Mouse (Mus musculus) lung, adult 18-20 months (tissue): ENCODE data around the gene Tnfrsf8.

Source experiments
- DNase-seq, 2 experiments: peaks; one replicate each; pipeline ENCODE4 v3.0.0; 2022; ENCODE audit warnings: mixed read lengths in 2 of 2

Tnfrsf8 gene

DNA sequence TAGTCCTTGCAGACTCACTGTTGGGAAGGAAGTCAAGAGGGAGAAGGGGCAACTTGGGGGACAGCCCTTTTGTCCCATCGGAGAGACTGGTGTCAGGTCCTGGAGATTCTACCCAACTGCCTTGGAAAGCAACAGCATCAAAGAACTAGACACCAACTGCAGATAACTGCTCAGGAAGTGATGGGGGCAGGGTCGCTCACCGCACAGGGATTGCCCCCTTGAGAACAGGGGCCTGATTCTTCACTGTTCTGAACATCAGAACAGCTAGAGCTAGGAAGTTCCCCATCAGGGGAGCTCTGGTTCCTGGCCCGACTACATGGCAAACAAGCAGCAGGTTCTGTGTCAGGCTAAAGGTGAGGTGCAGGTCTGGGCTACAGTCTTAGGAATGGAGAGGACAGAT lies 48.5 kb downstream of the Tnfrsf8 start:
- DNase-seq = no peak

- DNase-seq = no peak
Observed at GRCm38 (mm10) chr4:145264761-145265160, 50.2 kb downstream of the Tnfrsf8 start.

DNA sequence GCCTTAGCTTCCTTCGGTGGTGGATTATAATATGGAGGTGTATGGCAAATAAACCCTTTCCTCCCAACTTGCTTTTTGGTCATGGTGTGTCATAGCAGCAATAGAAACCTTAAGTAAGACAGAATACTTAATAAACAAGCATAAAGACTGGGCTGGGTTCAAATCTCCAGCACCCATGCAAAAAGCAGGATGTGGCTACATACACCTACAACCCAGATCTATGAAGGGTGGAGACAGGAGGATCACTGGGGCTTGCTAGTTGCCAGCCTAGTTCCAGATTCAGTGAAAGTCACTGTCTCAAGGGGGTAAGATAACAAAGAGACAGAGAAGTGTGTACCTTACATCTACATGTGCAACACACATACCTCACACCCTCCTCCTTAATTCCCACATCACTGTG lies 51.4 kb downstream of the Tnfrsf8 start:
- DNase-seq = no peak

GRCm38 (mm10) chr4:145260802-145261201 lies 54.2 kb downstream of the Tnfrsf8 start:
- no peak for DNase-seq

- no peak for DNase-seq
Observed at GRCm38 (mm10) chr4:145257751-145258434, 57.1 kb downstream of the Tnfrsf8 start.

DNA sequence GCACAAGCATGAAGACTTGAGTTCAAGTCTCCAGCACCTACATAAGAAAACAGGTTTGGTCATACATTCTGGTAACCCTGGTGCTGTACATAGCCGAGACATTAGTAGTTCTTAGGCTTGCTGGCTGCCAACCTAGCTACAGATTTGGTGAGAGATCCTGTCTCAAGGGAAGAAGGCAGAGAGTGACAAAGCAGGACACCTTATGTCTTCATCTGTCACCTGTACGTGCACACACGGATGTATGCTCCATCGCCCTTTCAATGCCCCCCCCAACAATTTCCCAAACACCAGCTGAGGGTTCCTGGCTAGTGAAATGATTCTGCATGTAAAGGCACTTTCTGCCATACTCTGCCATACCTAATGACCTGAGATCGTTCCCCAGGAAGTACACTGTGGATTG lies 58.8 kb downstream of the Tnfrsf8 start:
- DNase-seq = no peak

- DNase-seq = peak; percentile 72 to 78
Observed at GRCm38 (mm10) chr4:145254418-145254817, 60.5 kb downstream of the Tnfrsf8 start.

GRCm38 (mm10) chr4:145252611-145253010 lies 62.4 kb downstream of the Tnfrsf8 start:
- no peak for DNase-seq

GRCm38 (mm10) chr4:145251546-145251945 lies 63.4 kb downstream of the Tnfrsf8 start:
- DNase-seq = no peak

DNA sequence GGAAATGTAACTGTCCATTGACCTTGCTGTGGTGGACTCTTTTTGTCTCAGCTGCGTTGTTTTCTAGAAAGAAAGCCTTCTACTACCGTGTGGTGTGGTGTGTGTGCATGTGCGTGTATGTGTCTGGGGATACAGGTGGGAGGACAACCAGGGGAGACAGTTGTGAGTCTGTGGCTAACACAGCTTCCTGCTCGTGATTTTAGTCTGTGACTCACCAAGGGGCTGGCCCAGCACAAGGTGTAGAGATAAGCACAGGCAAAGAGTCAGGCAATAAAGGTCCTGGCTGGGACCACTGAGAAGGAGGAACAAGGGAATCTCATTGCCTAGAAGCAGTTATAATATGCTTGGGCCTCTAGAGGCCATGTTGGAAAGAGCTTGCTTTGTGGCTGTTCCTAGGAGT lies 65.0 kb downstream of the Tnfrsf8 start:
- no peak for DNase-seq

DNA sequence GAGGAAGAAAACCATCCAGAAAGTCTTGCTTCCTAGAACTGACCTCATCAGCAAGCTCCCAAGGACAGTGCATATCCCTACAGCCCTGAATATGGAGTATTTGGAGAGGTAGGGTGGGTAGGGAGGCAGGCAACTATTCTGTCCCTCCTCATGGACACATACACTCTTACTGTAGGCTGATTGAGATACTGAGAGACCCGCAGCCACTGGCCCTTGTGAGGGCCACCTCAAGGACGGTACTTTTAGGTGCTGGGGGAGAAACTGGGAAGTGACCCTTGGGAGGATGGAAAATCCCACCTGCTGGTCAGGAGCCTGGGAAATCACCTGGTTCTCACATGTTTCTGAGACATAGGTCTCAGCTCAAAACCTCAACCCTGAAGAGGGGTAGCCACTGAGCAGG lies 67.4 kb downstream of the Tnfrsf8 start:
- no peak for DNase-seq

DNA sequence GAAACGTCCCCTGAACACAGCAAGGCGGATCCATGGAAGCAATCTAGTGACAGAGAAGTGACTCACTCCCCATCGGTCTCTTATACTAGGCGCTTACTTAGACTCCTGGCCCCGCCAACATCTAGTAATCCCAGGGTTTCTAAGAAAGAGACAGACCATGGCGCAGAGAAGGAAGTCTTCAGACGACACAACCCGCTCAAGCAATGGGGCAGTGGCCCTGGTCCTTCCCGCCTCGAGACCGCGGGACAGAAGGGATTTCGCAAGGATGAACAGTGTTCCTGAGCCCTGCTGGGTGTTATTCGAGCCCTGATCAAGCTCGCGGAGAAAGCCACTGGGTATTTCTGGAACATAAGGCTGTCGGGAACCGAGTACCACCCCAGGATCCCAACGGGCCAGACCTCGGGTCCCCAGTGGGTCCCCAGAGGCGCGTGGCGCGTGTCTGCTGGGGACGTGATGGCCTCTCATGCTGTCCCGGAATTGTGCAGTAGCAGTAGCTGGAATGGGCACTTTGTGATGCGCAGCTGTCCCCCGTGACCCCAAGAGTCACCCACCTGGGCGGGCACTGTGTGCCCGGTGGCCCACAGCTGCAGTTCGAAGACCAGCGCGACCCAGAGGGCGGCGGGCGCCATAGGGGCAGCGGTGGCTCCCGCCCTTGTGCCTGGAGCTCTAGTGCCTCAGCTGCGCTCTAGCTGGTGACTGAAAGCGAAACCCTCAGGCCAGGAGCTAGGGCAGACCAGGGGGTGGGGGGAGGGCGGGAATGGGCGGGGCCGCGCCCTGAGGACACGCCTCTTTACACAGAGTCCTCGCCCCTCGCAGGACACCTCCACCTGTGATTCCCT lies 68.6 kb downstream of the Tnfrsf8 start, which contains the start of gene Tnfrsf1b:
Tnfrsf1b (minus strand) TSS at position 698 of the 839 bp plus-strand sequence.
- DNase-seq = peak; percentile 74 to 78

DNA sequence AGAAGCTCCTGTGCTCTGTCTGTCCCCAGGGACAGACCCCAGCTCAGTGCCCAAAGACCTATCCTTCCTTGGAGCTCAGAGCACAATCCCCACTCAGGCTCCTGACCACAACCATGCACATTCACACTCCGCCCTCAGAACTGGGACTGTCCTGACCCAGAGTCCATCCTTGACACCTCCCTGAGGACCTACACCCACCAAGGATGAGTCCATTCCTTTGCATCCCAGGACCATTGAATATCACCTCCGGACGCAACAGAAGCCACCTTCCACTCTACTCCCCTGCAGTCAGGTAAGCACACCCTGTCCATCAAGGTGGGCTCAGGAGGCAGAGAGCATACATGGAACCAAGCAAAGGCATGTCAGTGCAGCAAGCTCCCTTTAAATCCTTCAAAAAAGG lies 69.4 kb downstream of the Tnfrsf8 start:
- no peak for DNase-seq

DNA sequence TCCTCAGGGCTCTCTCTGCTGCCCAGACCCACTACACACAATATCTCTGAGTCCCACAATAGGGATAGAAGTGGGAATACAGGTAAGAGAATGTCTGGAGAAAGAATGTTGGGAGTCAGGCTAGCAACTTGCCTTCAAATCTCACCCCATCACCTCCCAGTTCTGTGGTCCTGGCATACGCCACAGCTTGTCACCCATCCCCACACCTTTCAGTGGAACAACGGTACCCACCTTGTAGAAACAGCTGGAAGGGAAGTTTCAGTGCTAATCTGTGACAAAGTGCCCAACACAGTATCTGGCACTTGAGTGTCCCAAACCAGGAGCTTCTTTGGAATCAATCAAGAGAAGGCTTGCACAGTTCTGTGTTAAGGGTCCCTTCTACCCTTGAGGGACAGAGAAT lies 70.3 kb downstream of the Tnfrsf8 start:
- no peak for DNase-seq

GRCm38 (mm10) chr4:145242719-145243350 lies 72.1 kb downstream of the Tnfrsf8 start:
- no peak for DNase-seq

GRCm38 (mm10) chr4:145240723-145241231 lies 74.2 kb downstream of the Tnfrsf8 start:
- DNase-seq = peak; percentile 75 to 80

GRCm38 (mm10) chr4:145239049-145239830 lies 75.7 kb downstream of the Tnfrsf8 start:
- DNase-seq = peak; percentile 67 to 70

DNA sequence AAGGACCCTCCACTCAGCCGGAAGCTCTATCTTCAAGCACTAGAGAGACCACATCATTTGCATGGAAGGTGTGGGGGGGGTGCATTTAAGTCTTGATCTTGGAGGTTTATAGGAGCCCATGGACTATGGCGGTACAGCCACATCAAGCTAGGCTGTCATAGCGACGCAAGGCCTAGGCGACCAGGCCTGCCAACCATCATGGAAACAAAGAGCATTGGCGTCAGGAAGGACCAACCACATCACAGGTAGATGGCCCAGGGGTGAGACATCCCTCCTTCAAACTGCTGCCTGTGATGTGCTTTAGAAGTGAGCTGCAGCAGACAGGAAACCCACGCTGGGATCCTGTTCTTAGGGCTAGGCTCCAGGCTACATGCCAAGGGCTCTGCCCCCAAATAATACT lies 78.9 kb downstream of the Tnfrsf8 start:
- no peak for DNase-seq

DNA sequence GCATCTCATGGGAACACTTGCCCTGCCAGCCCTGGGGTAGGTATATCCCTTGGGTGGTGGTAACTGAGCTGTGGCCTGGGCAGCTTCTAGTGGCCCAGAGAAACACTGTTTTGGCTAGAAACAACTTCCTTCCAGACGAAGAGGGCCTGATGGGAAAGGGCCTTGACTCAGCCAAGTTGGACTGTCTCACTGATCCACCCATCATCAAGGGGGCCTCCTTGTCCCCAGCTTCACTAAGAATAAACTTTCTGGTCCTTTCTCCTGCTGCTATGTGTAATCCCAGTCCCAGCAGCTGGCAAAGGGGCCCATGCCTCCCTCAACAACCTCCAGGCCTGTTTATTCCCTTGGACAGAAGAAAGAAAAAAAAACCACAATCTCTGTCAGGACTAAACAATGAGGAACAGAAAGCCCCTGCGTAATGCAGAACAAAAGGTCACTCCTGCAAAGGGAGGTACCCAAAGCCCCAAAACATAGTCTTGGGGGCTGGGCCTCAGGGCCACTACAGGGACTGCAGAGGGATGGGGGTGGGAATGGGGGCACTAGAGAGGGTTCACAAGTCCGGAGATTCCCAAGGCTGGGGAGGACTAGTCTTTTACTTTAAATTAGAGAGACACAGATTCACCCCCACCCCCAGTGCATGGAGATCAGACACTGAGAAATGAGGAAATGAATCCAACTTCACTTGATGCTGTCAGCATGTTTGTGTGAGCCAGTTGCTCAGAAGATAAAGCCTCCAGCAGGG lies 81.3 kb downstream of the Tnfrsf8 start:
- DNase-seq = peak; percentile 43 to 53

- DNase-seq = no peak
Observed at GRCm38 (mm10) chr4:145231732-145232131, 83.2 kb downstream of the Tnfrsf8 start.

GRCm38 (mm10) chr4:145230647-145231046 lies 84.3 kb downstream of the Tnfrsf8 start:
- DNase-seq = no peak
